11 mouse cellular contexts compared by ENCODE assay signal in the genomic region with DNA sequence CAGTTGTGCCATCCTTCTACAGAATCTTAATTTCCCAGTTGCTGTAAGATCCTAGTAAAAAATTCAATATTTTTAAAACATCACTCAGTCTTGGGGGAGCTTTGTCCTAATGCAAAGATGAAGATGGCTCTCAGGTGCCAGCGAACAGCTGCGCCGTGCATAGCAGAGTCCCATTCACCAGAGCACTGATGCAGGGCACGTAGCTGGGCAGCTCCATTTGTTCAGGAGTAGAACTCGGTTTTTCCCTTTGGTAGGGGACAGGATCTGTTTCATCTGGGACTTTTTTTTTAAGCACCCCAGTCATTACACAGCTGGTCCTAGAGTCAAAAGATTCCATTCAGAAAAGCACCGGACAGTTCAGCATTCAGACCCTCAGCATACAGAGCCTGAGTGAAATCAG.
DNase-seq lines count a peak whose midpoint lies in the region; ATAC-seq lines count a peak whose summit lies in the region.
"Had no signal": no experiment of that assay in that cellular context is flagged by ENCODE, and none has a peak within 500 bp of the region (broad histone marks: within the 10 kb centered on the region; RNA-seq: fewer than 3 reads in every experiment).

No protein-coding gene starts in this region.

- H3K4me1 ChIP-seq in hindbrain, embryonic 16.5 days (ENCODE audit: control insufficient read depth, insufficient read depth, low read depth, low read length) = peaks cover 4% of the 10 kb centered on the region; the same call in 1 of the 2 replicates
- peaks cover 19% of the 10 kb centered on the region for H3K4me1 ChIP-seq in hindbrain, embryonic 10.5 days (replicated peaks)
- H3K4me1 ChIP-seq in neural tube, embryonic 13.5 days (replicated peaks) = peaks cover 28% of the 10 kb centered on the region
- H3K4me1 ChIP-seq in neural tube, embryonic 15.5 days = peaks cover 13% of the 10 kb centered on the region

- H3K4me2 ChIP-seq in hindbrain, embryonic 16.5 days (ENCODE audit: low read length) = no peak overlapping the region
- no peak overlapping the region for H3K4me2 ChIP-seq in neural tube, embryonic 13.5 days
- no peak overlapping the region for H3K4me2 ChIP-seq in neural tube, embryonic 15.5 days
- H3K4me2 ChIP-seq: lung, embryonic 14.5 days had no signal

- H3K79me2 ChIP-seq in macrophage (ENCODE audit: inconsistent target) = no peaks in the 10 kb centered on the region

- intact Hi-C loops in heart, postnatal 14 days (cut with DNase I) = no loop called here

- H3K27me3 ChIP-seq in hindbrain, embryonic 16.5 days (replicated peaks; ENCODE audit: control insufficient read depth, insufficient read depth, low read length) = no peaks in the 10 kb centered on the region
- no peaks in the 10 kb centered on the region for H3K27me3 ChIP-seq in hindbrain, embryonic 10.5 days (ENCODE audit: insufficient read depth, poor library complexity, severe bottlenecking)
- H3K27me3 ChIP-seq in neural tube, embryonic 13.5 days = no peaks in the 10 kb centered on the region
- H3K27me3 ChIP-seq in neural tube, embryonic 15.5 days (replicated peaks) = no peaks in the 10 kb centered on the region

- H3K4me3 ChIP-seq in hindbrain, embryonic 16.5 days (ENCODE audit: low read length) = no peak overlapping the region
- no peak overlapping the region for H3K4me3 ChIP-seq in hindbrain, embryonic 10.5 days
- no peak overlapping the region for H3K4me3 ChIP-seq in neural tube, embryonic 13.5 days
- H3K4me3 ChIP-seq in neural tube, embryonic 15.5 days (replicated peaks) = no peak overlapping the region
- no peak overlapping the region for H3K4me3 ChIP-seq in macrophage (ENCODE audit: inconsistent target)

- peak; percentile 38 for ATAC-seq in hindbrain, embryonic 16.5 days
- ATAC-seq in neural tube, embryonic 13.5 days (ENCODE audit: low read depth) = no peak
- no peak for ATAC-seq in neural tube, embryonic 15.5 days (ENCODE audit: low FRiP score)

- H3K9ac ChIP-seq in hindbrain, embryonic 16.5 days (ENCODE audit: low read depth, low read length) = no peak overlapping the region
- no peak overlapping the region for H3K9ac ChIP-seq in neural tube, embryonic 13.5 days
- no peak overlapping the region for H3K9ac ChIP-seq in neural tube, embryonic 15.5 days (replicated peaks)
- H3K9ac ChIP-seq: lung, embryonic 14.5 days had no signal

- no peaks in the 10 kb centered on the region for H3K9me3 ChIP-seq in hindbrain, embryonic 16.5 days (ENCODE audit: control insufficient read depth, low read length)
- H3K9me3 ChIP-seq in hindbrain, embryonic 10.5 days = no peaks in the 10 kb centered on the region
- no peaks in the 10 kb centered on the region for H3K9me3 ChIP-seq in neural tube, embryonic 13.5 days
- H3K9me3 ChIP-seq in neural tube, embryonic 15.5 days (replicated peaks) = no peaks in the 10 kb centered on the region
- H3K9me3 ChIP-seq: megakaryocyte, embryonic 14.5 days had no signal

- no peaks in the 10 kb centered on the region for H3K36me3 ChIP-seq in hindbrain, embryonic 16.5 days (ENCODE audit: control insufficient read depth, insufficient read depth, low read length)
- no peaks in the 10 kb centered on the region for H3K36me3 ChIP-seq in hindbrain, embryonic 10.5 days
- H3K36me3 ChIP-seq in neural tube, embryonic 13.5 days = no peaks in the 10 kb centered on the region
- H3K36me3 ChIP-seq in neural tube, embryonic 15.5 days = no peaks in the 10 kb centered on the region
- H3K36me3 ChIP-seq in macrophage (ENCODE audit: inconsistent target) = no peaks in the 10 kb centered on the region

- DNase-seq in heart, adult 11 months = peak; percentile 85
- DNase-seq in heart, postnatal 14 days = no peak
- DNase-seq in hindbrain, embryonic 10.5 days (ENCODE audit: low spot score) = no peak
- no peak for DNase-seq in adrenal gland, postnatal 4 days (ENCODE audit: low spot score in 2 of 2)
- DNase-seq: thymus, adult 18-20 months had no signal

- no peak overlapping the region for H3K27ac ChIP-seq in hindbrain, embryonic 16.5 days (ENCODE audit: low read depth, low read length)
- H3K27ac ChIP-seq in hindbrain, embryonic 10.5 days = no peak overlapping the region; the same call in 1 of the 2 replicates
- H3K27ac ChIP-seq in neural tube, embryonic 13.5 days (replicated peaks) = peak overlapping the region; percentile 52; the same call in 1 of the 2 replicates
- no peak overlapping the region; the same call in 1 of the 2 replicates for H3K27ac ChIP-seq in neural tube, embryonic 15.5 days (replicated peaks)
- peak overlapping the region; percentile 81 for H3K27ac ChIP-seq in macrophage

- 61% methylated on average over 6 of the region's 6 CpGs for WGBS in hindbrain, embryonic 16.5 days
- WGBS in hindbrain, embryonic 10.5 days = 92% methylated on average over 6 of the region's 6 CpGs
- WGBS in neural tube, embryonic 13.5 days = 75% methylated on average over 6 of the region's 6 CpGs
- 54% methylated on average over 6 of the region's 6 CpGs for WGBS in neural tube, embryonic 15.5 days
- 96% methylated on average over 6 of the region's 6 CpGs for WGBS in macrophage (ENCODE audit: missing documents)

Comparison
In these comparisons a context has a peak if more than half of its experiments do, and no peak if none do; other contexts are left out.
1. H3K27ac ChIP-seq: peak in neural tube, embryonic 13.5 days (single experiment) and macrophage (single experiment); none in hindbrain, embryonic 16.5 days (single experiment), hindbrain, embryonic 10.5 days (single experiment) and neural tube, embryonic 15.5 days (single experiment).